Mouse (Mus musculus): ENCODE measurements at regions not wholly inside any gene's neighbourhood (a gene's known extent, or its start where the extent isn't known, plus 50 kb on each side); places are given as distances from the start of the nearest gene placed in this dataset.

DNA sequence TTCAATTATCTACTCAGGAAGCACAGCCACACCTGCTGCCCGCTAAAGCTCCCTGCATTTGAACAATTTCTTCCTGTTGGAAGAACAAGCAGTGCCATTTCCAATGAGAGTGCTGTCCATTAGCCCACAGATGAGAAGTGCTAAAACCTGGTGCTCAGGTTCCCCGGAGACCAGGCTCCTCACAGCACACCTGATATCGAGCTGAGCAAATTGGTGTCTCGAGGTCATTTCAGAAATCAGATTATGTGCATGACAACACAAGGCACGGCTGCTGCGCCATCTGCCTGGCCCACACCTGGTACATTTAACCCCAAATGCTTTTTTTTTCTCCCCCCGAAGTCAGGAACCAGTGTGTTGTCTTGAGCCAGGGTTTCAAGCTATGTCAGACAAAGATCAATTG is 621.3 kb upstream of the Tenm3 start:
- Histone ChIP-seq H3K4me1 (ENCODE audit: control insufficient read depth in 2 of 2, insufficient read depth in 2 of 2, low read length in 2 of 2, poor library complexity in 1 of 2) (no peaks in the 10 kb centered on the region), H3K36me3 (ENCODE audit: control insufficient read depth, insufficient read depth, low read length, poor library complexity, severe bottlenecking) (no peaks in the 10 kb centered on the region), H3K4me3 (ENCODE audit: insufficient read depth in 1 of 2, low read depth in 1 of 2, low read length in 2 of 2, poor library complexity in 1 of 2, severe bottlenecking in 1 of 2) (no peak overlapping the region), H3K9me3 (ENCODE audit: control insufficient read depth, insufficient read depth, low read depth, low read length) (no peaks in the 10 kb centered on the region), H3K27ac (ENCODE audit: insufficient read depth, low read depth, low read length, poor library complexity, severe bottlenecking) (no peak overlapping the region), H3K9ac (ENCODE audit: insufficient read depth, low read depth, low read length, poor library complexity, severe bottlenecking) (no peak overlapping the region)
- in situ Hi-C loops (cut with MboI; ENCODE audit: low sequenced_read_pairs in 2 of 2, unreplicated experiment in 2 of 2): no loop called here
- no peak for DNase-seq (ENCODE audit: low read depth, low spot score)
- TF ChIP-seq CHD2 (IDR thresholded peaks at IDR 0.05; ENCODE audit: low read depth, low read length) (no peak), HCFC1 (IDR thresholded peaks at IDR 0.05; ENCODE audit: borderline replicate concordance, insufficient read depth, low read length) (no peak), ZC3H11A (IDR thresholded peaks at IDR 0.05; ENCODE audit: borderline replicate concordance, low read depth, low read length) (no peak), ZNF384 (IDR thresholded peaks at IDR 0.05; ENCODE audit: low read depth, low read length) (no peak), MAFK (IDR thresholded peaks at IDR 0.05; ENCODE audit: insufficient read depth, low read depth, low read length) (no peak)

DNA sequence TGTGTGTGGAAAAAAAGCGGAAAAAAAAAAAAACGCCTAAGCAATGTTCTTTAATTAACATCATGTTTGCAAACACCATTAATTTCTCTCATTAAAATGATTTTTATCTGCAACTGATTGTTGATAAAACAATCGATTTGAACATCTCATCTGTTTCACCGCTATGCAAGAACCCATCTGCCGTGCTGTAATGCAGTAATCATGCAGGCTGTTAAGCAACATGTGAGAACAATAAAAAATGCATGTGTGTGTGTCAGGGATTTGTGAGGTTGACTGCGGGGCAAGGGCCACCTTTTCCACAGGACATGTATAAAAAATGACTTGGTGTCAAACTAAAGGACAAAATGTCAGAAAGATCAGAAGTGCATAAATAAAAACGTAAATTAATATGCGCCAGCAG is 618.9 kb upstream of the Tenm3 start:
- no peak overlapping the region for H3K9ac ChIP-seq (ENCODE audit: insufficient read depth, low read depth, low read length, poor library complexity, severe bottlenecking)
- no peak overlapping the region for H3K27ac ChIP-seq (ENCODE audit: insufficient read depth, low read depth, low read length, poor library complexity, severe bottlenecking)
- H3K9me3 ChIP-seq (ENCODE audit: control insufficient read depth, insufficient read depth, low read depth, low read length): no peaks in the 10 kb centered on the region
- DNase-seq (ENCODE audit: low read depth, low spot score): no peak
- no peaks in the 10 kb centered on the region for H3K4me1 ChIP-seq (ENCODE audit: control insufficient read depth in 2 of 2, insufficient read depth in 2 of 2, low read length in 2 of 2, poor library complexity in 1 of 2)
- no peak overlapping the region for H3K4me3 ChIP-seq (ENCODE audit: insufficient read depth in 1 of 2, low read depth in 1 of 2, low read length in 2 of 2, poor library complexity in 1 of 2, severe bottlenecking in 1 of 2)
- TF ChIP-seq ZC3H11A (IDR thresholded peaks at IDR 0.05; ENCODE audit: borderline replicate concordance, low read depth, low read length) (no peak), MAFK (IDR thresholded peaks at IDR 0.05; ENCODE audit: insufficient read depth, low read depth, low read length) (no peak), HCFC1 (IDR thresholded peaks at IDR 0.05; ENCODE audit: borderline replicate concordance, insufficient read depth, low read length) (no peak), CHD2 (IDR thresholded peaks at IDR 0.05; ENCODE audit: low read depth, low read length) (no peak), ZNF384 (IDR thresholded peaks at IDR 0.05; ENCODE audit: low read depth, low read length) (no peak)
- in situ Hi-C loops (cut with MboI; ENCODE audit: low sequenced_read_pairs in 2 of 2, unreplicated experiment in 2 of 2): no loop called here
- no peaks in the 10 kb centered on the region for H3K36me3 ChIP-seq (ENCODE audit: control insufficient read depth, insufficient read depth, low read length, poor library complexity, severe bottlenecking)

DNA sequence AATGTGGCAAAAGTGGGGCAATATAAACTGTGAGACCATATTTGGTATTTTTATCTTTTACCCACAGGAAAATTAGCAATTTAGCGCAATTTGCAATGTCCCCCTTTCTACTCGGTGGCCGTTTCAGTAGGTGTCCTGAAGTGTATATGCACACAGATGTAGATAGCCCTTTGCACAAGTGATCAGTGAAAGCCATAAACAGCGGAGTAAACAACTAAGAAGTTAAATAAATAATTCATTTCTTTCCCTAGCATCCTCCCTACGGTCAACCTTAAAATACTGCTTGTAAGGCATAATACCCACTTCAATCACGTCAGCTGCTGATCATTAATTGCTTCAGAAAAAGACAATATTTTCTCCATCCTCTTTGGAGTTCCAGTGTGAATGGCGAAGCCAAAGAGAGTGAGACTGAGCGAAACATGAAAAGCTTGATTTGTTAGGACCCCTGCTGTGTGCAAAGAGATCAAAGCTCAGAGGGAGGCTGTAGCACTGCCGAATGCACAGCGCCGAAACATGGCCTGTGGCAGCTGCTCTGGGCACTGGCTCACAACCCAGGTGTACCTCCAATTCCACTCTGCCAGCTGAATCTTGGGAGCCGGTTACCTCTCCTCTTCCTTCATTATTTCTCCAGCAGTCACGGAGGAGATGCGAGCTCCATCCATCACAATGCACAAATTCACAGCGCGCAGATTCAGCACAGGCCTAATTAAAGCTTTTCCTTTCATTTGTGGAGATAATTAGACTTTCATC is 618.1 kb upstream of the Tenm3 start:
- Histone ChIP-seq H3K9ac (ENCODE audit: insufficient read depth, low read depth, low read length, poor library complexity, severe bottlenecking) (no peak overlapping the region), H3K36me3 (ENCODE audit: control insufficient read depth, insufficient read depth, low read length, poor library complexity, severe bottlenecking) (no peaks in the 10 kb centered on the region), H3K4me1 (ENCODE audit: control insufficient read depth in 2 of 2, insufficient read depth in 2 of 2, low read length in 2 of 2, poor library complexity in 1 of 2) (no peaks in the 10 kb centered on the region), H3K27ac (ENCODE audit: insufficient read depth, low read depth, low read length, poor library complexity, severe bottlenecking) (no peak overlapping the region), H3K4me3 (ENCODE audit: insufficient read depth in 1 of 2, low read depth in 1 of 2, low read length in 2 of 2, poor library complexity in 1 of 2, severe bottlenecking in 1 of 2) (no peak overlapping the region), H3K9me3 (ENCODE audit: control insufficient read depth, insufficient read depth, low read depth, low read length) (no peaks in the 10 kb centered on the region)
- in situ Hi-C loops (cut with MboI; ENCODE audit: low sequenced_read_pairs in 2 of 2, unreplicated experiment in 2 of 2): no loop called here
- TF ChIP-seq HCFC1 (IDR thresholded peaks at IDR 0.05; ENCODE audit: borderline replicate concordance, insufficient read depth, low read length) (no peak), ZC3H11A (IDR thresholded peaks at IDR 0.05; ENCODE audit: borderline replicate concordance, low read depth, low read length) (no peak), CHD2 (IDR thresholded peaks at IDR 0.05; ENCODE audit: low read depth, low read length) (no peak), MAFK (IDR thresholded peaks at IDR 0.05; ENCODE audit: insufficient read depth, low read depth, low read length) (no peak), ZNF384 (IDR thresholded peaks at IDR 0.05; ENCODE audit: low read depth, low read length) (no peak)
- DNase-seq (ENCODE audit: low read depth, low spot score): no peak

DNA sequence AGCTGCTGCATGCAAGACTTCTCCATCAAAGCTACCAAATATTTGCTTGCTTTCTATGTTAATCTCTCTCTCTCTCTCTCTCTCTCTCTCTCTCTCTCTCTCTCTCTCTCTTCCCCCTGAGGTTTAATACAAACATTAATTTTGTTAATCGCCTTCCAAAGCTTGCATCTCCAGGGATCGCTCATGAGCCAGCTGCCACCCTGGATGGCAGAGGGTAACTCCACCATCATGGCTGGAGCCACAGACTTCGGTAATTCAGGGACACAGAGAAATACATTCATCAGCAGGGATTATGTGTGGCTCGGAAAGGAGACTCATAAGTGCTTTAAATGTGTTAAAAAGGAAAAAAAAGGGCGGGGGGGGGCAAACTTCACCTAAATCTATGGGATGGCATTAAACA is 601.7 kb upstream of the Tenm3 start:
- Histone ChIP-seq H3K9me3 (ENCODE audit: control insufficient read depth, insufficient read depth, low read depth, low read length) (no peaks in the 10 kb centered on the region), H3K36me3 (ENCODE audit: control insufficient read depth, insufficient read depth, low read length, poor library complexity, severe bottlenecking) (no peaks in the 10 kb centered on the region), H3K4me3 (ENCODE audit: insufficient read depth in 1 of 2, low read depth in 1 of 2, low read length in 2 of 2, poor library complexity in 1 of 2, severe bottlenecking in 1 of 2) (no peak overlapping the region), H3K27ac (ENCODE audit: insufficient read depth, low read depth, low read length, poor library complexity, severe bottlenecking) (no peak overlapping the region), H3K9ac (ENCODE audit: insufficient read depth, low read depth, low read length, poor library complexity, severe bottlenecking) (no peak overlapping the region), H3K4me1 (ENCODE audit: control insufficient read depth in 2 of 2, insufficient read depth in 2 of 2, low read length in 2 of 2, poor library complexity in 1 of 2) (no peaks in the 10 kb centered on the region)
- in situ Hi-C loops (cut with MboI; ENCODE audit: low sequenced_read_pairs in 2 of 2, unreplicated experiment in 2 of 2): no loop called here
- TF ChIP-seq HCFC1 (IDR thresholded peaks at IDR 0.05; ENCODE audit: borderline replicate concordance, insufficient read depth, low read length): no peak
- no peak for TF ChIP-seq ZC3H11A (IDR thresholded peaks at IDR 0.05; ENCODE audit: borderline replicate concordance, low read depth, low read length)
- no peak for TF ChIP-seq MAFK (IDR thresholded peaks at IDR 0.05; ENCODE audit: insufficient read depth, low read depth, low read length)
- TF ChIP-seq ZNF384 (IDR thresholded peaks at IDR 0.05; ENCODE audit: low read depth, low read length): no peak
- TF ChIP-seq CHD2 (IDR thresholded peaks at IDR 0.05; ENCODE audit: low read depth, low read length): no peak
- no peak for DNase-seq (ENCODE audit: low read depth, low spot score)
